Mouse (Mus musculus): ENCODE results near the gene Hoxc5. TPM values are rescaled to one million over a fixed set of nuclear protein-coding genes. Genes with fewer than 3 reads are reported as not detected.

Hoxc5 gene
- polyA plus RNA-seq, 1 experiment from 2014 or later: 20.3 TPM

DNA sequence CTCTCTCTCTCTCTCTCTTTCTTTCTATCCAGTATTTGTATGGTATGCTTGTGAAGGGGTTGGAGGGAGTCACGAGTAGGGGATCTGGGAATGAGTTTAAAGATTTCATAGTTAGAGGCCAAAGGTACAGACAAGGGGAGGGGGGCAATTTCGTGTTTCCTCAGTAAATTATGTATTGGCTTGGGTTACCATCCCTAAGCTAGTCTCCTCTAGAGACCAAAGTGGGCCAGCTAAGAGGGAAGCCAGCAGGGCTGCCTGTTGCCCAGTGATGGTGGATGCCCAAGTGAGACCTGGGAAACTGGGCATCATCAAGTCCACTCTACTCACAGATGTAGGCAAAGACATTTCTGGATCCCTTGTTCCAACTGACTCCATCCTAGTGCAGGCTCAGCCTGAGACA lies 94.7 kb downstream of the Hoxc5 start:
- 0 out of 2 replicates have a peak overlapping the region, but pooled peaks have one; percentile 31 for H3K4me3 ChIP-seq (ENCODE audit: low read depth, low read length)
- ATAC-seq (ENCODE audit: insufficient number of reproducible peaks, insufficient read depth, low FRiP score, low read depth): no peak
- WGBS: 3% methylated on average over 2 of the region's 2 CpGs
- no peaks in the 10 kb centered on the region for H3K36me3 ChIP-seq (ENCODE audit: control insufficient read depth, insufficient read depth, low read length)
- peaks cover 27% of the 10 kb centered on the region for H3K4me1 ChIP-seq (ENCODE audit: control insufficient read depth, insufficient read depth, low read length)
- H3K9ac ChIP-seq (replicated peaks; ENCODE audit: low read depth, low read length): no peak overlapping the region
- H3K27me3 ChIP-seq (ENCODE audit: control insufficient read depth, insufficient read depth, low read length): no peaks in the 10 kb centered on the region
- H3K27ac ChIP-seq (ENCODE audit: low read length): peak overlapping the region; percentile 98
- H3K4me2 ChIP-seq (replicated peaks; ENCODE audit: low read depth, low read length): peak overlapping the region; percentile 76
- H3K9me3 ChIP-seq (ENCODE audit: control insufficient read depth, low read depth, low read length): no peaks in the 10 kb centered on the region

DNA sequence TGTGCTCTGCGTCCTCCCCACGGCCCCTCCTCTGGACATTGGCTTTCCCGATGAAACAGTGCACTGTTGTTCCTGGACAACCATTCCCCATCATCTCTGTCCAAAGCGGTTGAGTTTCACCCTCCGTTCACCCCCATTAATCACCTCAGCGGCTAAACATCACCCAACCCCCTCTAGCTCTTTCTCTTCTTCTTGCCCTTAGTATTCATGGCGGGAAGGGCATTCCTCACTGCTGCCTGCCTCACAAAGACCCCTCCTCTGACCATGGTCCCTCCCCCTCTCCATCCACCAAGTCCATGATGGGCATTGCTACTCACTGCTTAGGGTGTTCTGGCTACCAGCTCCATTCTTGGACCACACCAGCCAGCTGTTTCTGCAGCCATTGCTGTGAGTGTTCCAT lies 98.4 kb downstream of the Hoxc5 start:
- H3K4me2 ChIP-seq (replicated peaks; ENCODE audit: low read depth, low read length): no peak overlapping the region
- no peaks in the 10 kb centered on the region for H3K36me3 ChIP-seq (ENCODE audit: control insufficient read depth, insufficient read depth, low read length)
- H3K27me3 ChIP-seq (ENCODE audit: control insufficient read depth, insufficient read depth, low read length): no peaks in the 10 kb centered on the region
- H3K4me3 ChIP-seq (ENCODE audit: low read depth, low read length): no peak overlapping the region
- no peaks in the 10 kb centered on the region for H3K9me3 ChIP-seq (ENCODE audit: control insufficient read depth, low read depth, low read length)
- no peak overlapping the region for H3K27ac ChIP-seq (ENCODE audit: low read length)
- H3K4me1 ChIP-seq (ENCODE audit: control insufficient read depth, insufficient read depth, low read length): peaks cover 42% of the 10 kb centered on the region; the same call in 1 of the 2 replicates
- WGBS: 13% methylated on average over 7 of the region's 7 CpGs
- H3K9ac ChIP-seq (replicated peaks; ENCODE audit: low read depth, low read length): no peak overlapping the region
- ATAC-seq (ENCODE audit: insufficient number of reproducible peaks, insufficient read depth, low FRiP score, low read depth): no peak

MicroRNAs within 50 kb of the gene (microRNA counts, 519-probe panel; counts per million panel counts)
- not detected for microRNA mmu-miR-615-3p
- microRNA mmu-miR-615-5p: not detected

Small RNA genes within 50 kb of the gene (microRNA-seq; reads per million reads assigned to microRNA genes)
- gene Mir196a-2: 1.0 reads per million
- 1,619 reads per million, percentile 77 among the genes with 10 or more reads in this experiment for gene Mir615

Other genes with a start within 250 kb of the Hoxc5 start
- 31.9 and 34.4 TPM in 2 replicates for gene Calcoco1, start 245.3 kb upstream of the Hoxc5 start, polyA plus RNA-seq (2014; fragmentation: Nextera tagmentation; extraction: Ambion mirVana)
- gene Hoxc13, start 46.3 kb upstream of the Hoxc5 start, polyA plus RNA-seq (2014; fragmentation: Nextera tagmentation; extraction: Ambion mirVana): not detected in 2 replicates
- not detected in 2 replicates for gene Hoxc12, start 30.7 kb upstream of the Hoxc5 start, polyA plus RNA-seq (2014; fragmentation: Nextera tagmentation; extraction: Ambion mirVana)
- gene Hoxc11, start 13.0 kb upstream of the Hoxc5 start, polyA plus RNA-seq (2014; fragmentation: Nextera tagmentation; extraction: Ambion mirVana): not detected in 2 replicates
- not detected in 2 replicates for gene Hoxc10, start 647 bp upstream of the Hoxc5 start, polyA plus RNA-seq (2014; fragmentation: Nextera tagmentation; extraction: Ambion mirVana)
- not detected in 2 replicates for gene Hoxc9, start 9.0 kb downstream of the Hoxc5 start, polyA plus RNA-seq (2014; fragmentation: Nextera tagmentation; extraction: Ambion mirVana)
- gene Hoxc8, start 23.2 kb downstream of the Hoxc5 start, polyA plus RNA-seq (2014; fragmentation: Nextera tagmentation; extraction: Ambion mirVana): 1.0 and 1.1 TPM in 2 replicates
- 4.8 and 5.5 TPM in 2 replicates for gene Hoxc6, start 30.8 kb downstream of the Hoxc5 start, polyA plus RNA-seq (2014; fragmentation: Nextera tagmentation; extraction: Ambion mirVana)
- 23.4 and 26.5 TPM in 2 replicates for gene Hoxc4, start 51.5 kb downstream of the Hoxc5 start, polyA plus RNA-seq (2014; fragmentation: Nextera tagmentation; extraction: Ambion mirVana)
- gene Smug1, start 199.6 kb downstream of the Hoxc5 start, polyA plus RNA-seq (2014; fragmentation: Nextera tagmentation; extraction: Ambion mirVana): 21.4 and 22.2 TPM in 2 replicates

Measured in stomach, embryonic 14.5 days (tissue).